Mouse (Mus musculus): Measurements from ENCODE around the gene Msantd3.

Gene Msantd3

GRCm38 (mm10) chr4:48546568-48547496 is 7.1 kb downstream of the Msantd3 start:
- TF ChIP-seq GATA4 (IDR thresholded peaks at IDR 0.05; ENCODE audit: insufficient replicate concordance, low read length) = no peak

GRCm38 (mm10) chr4:48548393-48549045 is 8.8 kb downstream of the Msantd3 start:
- TF ChIP-seq GATA4 (IDR thresholded peaks at IDR 0.05; ENCODE audit: insufficient replicate concordance, low read length) = no peak

DNA sequence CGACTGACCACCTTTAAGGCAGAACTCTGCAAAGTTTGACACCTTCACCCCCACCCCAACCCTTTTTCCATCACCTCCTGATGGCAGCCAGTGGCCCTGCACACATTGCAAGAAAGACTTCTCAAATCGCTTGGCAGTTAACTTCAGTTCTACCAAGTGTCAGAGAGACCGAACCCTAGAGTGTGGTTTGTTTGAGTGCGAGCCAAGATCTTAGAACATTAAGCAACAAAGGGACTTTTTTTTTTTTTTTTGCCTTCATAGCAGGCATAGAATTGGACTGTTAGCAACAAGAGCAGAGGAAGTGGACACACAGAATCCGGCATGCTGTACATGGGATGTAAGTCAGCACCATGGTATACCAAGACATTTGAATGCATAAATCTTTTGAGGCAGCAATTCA is 9.9 kb downstream of the Msantd3 start:
- TF ChIP-seq GATA4 (IDR thresholded peaks at IDR 0.05; ENCODE audit: insufficient replicate concordance, low read length) = no peak

DNA sequence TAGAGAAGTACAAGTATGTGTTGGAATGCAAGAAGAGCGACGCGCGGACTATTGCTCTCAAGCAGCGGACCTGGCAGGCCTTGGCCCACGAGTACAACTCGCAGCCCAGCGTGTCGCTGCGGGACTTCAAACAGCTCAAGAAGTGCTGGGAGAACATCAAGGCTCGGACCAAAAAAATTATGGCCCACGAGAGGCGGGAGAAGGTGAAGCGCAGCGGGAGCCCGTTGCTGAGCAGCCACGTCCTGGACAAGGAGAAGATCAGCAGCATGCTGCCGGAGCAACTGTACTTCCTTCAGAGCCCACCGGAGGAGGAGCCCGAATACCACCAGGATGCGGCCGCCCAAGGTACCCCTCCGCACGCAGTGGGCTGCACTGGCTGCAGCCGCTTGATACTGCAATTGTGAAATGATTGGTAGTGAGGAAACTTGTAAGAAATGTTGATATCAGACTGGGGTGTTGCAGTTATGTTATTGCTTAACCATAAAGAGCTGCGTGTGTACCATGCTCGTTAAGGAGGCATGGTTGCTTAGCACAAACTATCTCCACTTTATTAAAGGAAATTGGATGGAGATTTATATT is 12.8 kb downstream of the Msantd3 start:
- no peak for TF ChIP-seq GATA4 (IDR thresholded peaks at IDR 0.05; ENCODE audit: insufficient replicate concordance, low read length)

GRCm38 (mm10) chr4:48554132-48554531 is 14.4 kb downstream of the Msantd3 start:
- TF ChIP-seq GATA4 (IDR thresholded peaks at IDR 0.05; ENCODE audit: insufficient replicate concordance, low read length) = no peak

GRCm38 (mm10) chr4:48555729-48556128 is 16.0 kb downstream of the Msantd3 start:
- TF ChIP-seq GATA4 (IDR thresholded peaks at IDR 0.05; ENCODE audit: insufficient replicate concordance, low read length) = no peak

GRCm38 (mm10) chr4:48559652-48560051 is 19.9 kb downstream of the Msantd3 start:
- TF ChIP-seq GATA4 (IDR thresholded peaks at IDR 0.05; ENCODE audit: insufficient replicate concordance, low read length) = no peak

DNA sequence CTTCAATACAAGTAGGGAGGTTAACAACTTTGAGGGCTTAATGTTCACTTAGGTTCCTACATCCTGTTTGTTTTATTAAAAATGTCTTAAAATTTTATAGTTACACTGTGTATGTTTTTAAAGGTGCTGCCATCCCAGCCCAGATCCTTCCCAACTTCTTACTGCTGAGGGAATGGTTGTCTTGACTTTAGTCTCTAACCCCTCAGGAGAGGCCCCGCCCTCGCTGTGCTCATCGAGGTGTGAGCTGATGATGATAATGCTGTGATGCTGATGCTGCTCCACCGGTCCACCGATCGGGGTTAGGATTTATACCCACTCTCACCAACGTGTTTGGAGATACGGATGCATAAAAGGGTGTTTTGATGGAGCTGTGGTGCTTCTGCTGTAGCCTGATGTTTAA is 22.1 kb downstream of the Msantd3 start:
- TF ChIP-seq GATA4 (IDR thresholded peaks at IDR 0.05; ENCODE audit: insufficient replicate concordance, low read length) = no peak

DNA sequence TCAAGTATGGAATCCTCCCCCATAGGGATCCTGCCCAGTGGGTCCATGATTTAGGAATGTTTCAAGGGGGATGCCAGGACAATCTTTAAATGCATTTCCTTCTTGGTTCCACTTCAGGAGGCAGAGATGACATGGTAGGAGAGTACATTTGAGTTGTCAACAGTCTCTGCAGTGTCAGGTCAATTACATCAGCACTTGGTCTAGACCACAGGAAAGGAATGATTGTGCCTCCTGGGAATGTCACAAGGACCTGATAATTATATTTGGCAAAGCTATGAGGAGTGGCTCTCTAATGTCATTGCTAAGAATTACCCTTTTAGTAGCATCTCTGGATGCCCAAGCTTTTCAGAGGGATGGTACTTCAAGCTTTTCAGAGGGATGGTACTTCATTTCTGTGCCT is 25.2 kb downstream of the Msantd3 start:
- no peak for TF ChIP-seq GATA4 (IDR thresholded peaks at IDR 0.05; ENCODE audit: insufficient replicate concordance, low read length)

DNA sequence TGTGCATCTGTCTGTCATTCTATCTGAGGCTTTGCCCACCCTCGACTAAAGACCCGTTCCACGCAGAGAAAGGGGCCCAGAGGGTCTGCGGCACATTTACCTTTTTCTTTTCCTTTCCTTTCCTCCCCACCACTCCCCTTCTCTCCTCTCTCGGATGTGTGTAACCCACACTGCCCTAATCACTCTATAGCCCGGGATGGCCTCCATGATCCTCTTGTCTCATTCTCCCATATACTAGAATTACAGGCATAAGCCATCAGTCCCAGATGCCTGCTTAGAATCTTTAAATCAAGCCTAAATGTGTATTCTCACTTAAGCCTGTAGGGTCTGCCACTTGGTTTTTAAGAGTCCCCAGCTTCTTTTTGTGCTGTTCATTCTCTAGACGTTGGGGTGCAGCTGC is 36.6 kb downstream of the Msantd3 start:
- no peak for TF ChIP-seq GATA4 (IDR thresholded peaks at IDR 0.05; ENCODE audit: insufficient replicate concordance, low read length)

DNA sequence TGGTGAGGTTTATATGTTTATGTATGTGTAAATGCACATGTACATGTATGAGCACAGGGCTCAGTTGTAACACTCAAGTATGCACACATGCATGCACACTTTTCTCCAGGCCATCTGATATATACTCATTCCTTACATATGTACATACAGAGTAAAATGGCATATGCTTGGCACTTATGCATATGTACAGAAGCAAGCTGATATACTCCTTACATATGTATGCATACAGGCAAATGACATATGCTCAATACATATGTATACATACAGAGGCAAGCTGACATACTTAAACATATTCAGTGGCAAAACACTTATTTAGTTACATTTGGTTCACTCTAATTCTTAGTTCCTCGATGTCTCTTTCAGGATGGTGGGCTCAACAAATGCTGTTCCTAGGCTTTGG is 38.1 kb downstream of the Msantd3 start:
- no peak for TF ChIP-seq GATA4 (IDR thresholded peaks at IDR 0.05; ENCODE audit: insufficient replicate concordance, low read length)

DNA sequence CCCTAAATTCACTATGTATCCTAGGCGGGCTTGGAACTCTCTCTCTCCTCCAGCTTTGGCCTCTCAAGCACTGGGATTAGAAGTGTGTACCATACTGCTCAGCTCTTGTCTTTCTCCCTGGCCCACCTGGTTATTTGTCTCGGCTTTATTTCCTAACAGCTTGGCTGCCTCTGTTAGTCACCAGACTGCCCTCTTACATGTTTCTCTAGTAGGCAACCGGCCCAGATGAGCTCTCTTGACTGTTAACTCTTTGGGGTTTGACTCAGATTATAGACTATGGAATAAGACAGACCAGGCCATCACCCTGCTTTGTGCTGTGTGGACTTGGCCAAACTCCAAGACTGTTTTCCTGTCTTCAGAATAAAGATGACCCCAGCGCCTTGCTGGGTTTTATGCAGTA is 38.7 kb downstream of the Msantd3 start:
- TF ChIP-seq GATA4 (IDR thresholded peaks at IDR 0.05; ENCODE audit: insufficient replicate concordance, low read length) = no peak

DNA sequence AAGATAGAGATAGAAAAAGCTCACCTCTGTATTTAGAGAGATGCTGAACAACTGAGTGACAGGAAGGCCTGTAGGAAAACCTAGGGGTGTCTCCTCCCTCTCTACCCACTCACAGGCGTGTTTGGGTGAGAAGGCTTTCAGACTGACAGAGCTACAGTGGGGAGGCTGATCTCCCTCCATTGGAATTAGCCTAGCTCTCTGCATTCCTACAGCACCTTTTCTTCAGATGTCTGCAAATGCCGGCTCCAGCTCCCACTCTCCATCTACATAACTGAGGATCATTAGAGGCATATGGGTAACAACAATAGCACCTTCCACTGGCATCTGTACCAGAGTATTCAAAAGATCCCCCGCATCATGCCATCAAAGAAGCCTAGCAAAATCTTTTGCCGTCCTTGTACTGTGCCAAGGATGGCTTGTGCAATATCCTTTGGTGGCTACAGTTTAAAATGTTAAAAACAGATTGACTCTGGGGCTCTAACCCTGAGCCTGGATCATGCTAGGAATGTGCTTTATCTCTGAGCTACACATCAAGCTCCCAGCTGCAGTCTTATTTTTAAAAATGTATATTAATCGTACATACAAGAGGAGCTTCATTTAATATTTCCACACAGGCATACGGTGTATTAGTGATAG is 39.9 kb downstream of the Msantd3 start:
- no peak for TF ChIP-seq GATA4 (IDR thresholded peaks at IDR 0.05; ENCODE audit: insufficient replicate concordance, low read length)

- TF ChIP-seq GATA4 (IDR thresholded peaks at IDR 0.05; ENCODE audit: insufficient replicate concordance, low read length) = no peak
Measured at GRCm38 (mm10) chr4:48581201-48581600, 41.5 kb downstream of the Msantd3 start.

DNA sequence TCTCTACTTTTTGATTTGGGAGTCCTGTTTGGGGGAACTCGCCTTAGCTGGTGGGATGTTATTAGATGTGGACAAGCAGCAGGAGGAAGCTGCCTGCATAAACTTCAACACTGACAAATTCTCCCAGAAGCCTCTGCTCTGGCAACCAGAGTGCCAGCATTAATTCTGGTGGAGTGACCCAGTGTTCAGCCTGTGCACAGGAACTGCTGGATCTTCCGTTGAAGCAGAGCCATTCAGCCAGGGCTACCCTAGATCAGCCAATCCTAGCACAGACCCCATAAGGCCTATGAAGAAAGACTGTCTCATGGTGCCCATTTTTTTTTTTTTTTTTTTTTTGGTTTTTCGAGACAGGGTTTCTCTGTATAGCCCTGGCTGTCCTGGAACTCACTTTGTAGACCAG is 42.3 kb downstream of the Msantd3 start:
- TF ChIP-seq GATA4 (IDR thresholded peaks at IDR 0.05; ENCODE audit: insufficient replicate concordance, low read length) = no peak

- TF ChIP-seq GATA4 (IDR thresholded peaks at IDR 0.05; ENCODE audit: insufficient replicate concordance, low read length) = no peak
Measured at GRCm38 (mm10) chr4:48582941-48583340, 43.2 kb downstream of the Msantd3 start.
